Mouse (Mus musculus) lung, embryonic 14.5 days (tissue): ENCODE measurements around the gene Rapgef2. TPM values are rescaled to one million over a fixed set of nuclear protein-coding genes. Genes with fewer than 3 reads are reported as not detected.
A peak's percentile ranks its signal among the peaks of the same experiment; 100 is the strongest.

Source experiments
- ATAC-seq: fragments of 200-750 bp; cut with Nextera tagmentation; 2 replicates; pipeline ENCODE4 v1.8.0; 2017; ENCODE audit warnings: mild to moderate bottlenecking, moderate TSS enrichment, moderate library complexity; ENCODE audit not compliant: insufficient read depth
- DNase-seq: peaks from one replicate; pipeline ENCODE4 v3.0.0-alpha.2; 2015
- H3K27ac ChIP-seq: fragments of 300-500 bp; sonication (generic); 2 replicates; pipeline ENCODE4 v1.5.1; 2014; ENCODE audit warnings: low read depth, mild to moderate bottlenecking, moderate library complexity
- H3K27me3 ChIP-seq: fragments of 300-500 bp; sonication (generic); 2 replicates; pipeline ENCODE4 v1.6.1; 2014; ENCODE audit warnings: low read length, control low read depth; ENCODE audit not compliant: insufficient read depth
- H3K36me3 ChIP-seq: fragments of 300-500 bp; sonication (generic); 2 replicates; pipeline ENCODE4 v1.6.1; 2014; ENCODE audit warnings: control low read depth; ENCODE audit not compliant: insufficient read depth
- H3K4me1 ChIP-seq: fragments of 300-500 bp; sonication (generic); 2 replicates; pipeline ENCODE4 v1.6.1; 2014; ENCODE audit warnings: antibody characterized with exemption, control low read depth; ENCODE audit not compliant: insufficient read depth
- H3K4me2 ChIP-seq: fragments of 300-500 bp; sonication (generic); 2 replicates; pipeline ENCODE4 v1.6.1; 2014; ENCODE audit warnings: mild to moderate bottlenecking
- H3K4me3 ChIP-seq: fragments of 300-500 bp; sonication (generic); 2 replicates; pipeline ENCODE4 v1.5.1; 2014; ENCODE audit warnings: low read depth, low read length
- H3K9ac ChIP-seq: fragments of 300-500 bp; sonication (generic); 2 replicates; pipeline ENCODE4 v1.6.1; 2014
- H3K9me3 ChIP-seq: fragments of 300-500 bp; sonication (generic); 2 replicates; pipeline ENCODE4 v1.6.1; 2016; ENCODE audit warnings: low read depth, low read length, control low read depth
- CTCF ChIP-seq: IDR thresholded peaks from 2 replicates; pipeline ENCODE4 v1.5.1; 2016; ENCODE audit warnings: antibody characterized with exemption, low read depth
- WGBS: fragments of 180-500 bp; shearing (Covaris S2); extraction: QIAGEN DNeasy Blood & Tissue Kit; methylation state at CpG from one replicate; pipeline ENCODE4 v1.1.7; 2014; 5-methylcytosine and 5-hydroxymethylcytosine counted together
- polyA plus RNA-seq: library from polyadenylated mRNA; unstranded; fragments of >200 nt; fragmentation: Nextera tagmentation; extraction: Ambion mirVana; gene quantifications from 2 replicates; pipeline ENCODE4 v1.2.1, GENCODE M21; 2014

Gene Rapgef2
- polyA plus RNA-seq, 1 experiment from 2014 or later: 10.1 TPM

DNA sequence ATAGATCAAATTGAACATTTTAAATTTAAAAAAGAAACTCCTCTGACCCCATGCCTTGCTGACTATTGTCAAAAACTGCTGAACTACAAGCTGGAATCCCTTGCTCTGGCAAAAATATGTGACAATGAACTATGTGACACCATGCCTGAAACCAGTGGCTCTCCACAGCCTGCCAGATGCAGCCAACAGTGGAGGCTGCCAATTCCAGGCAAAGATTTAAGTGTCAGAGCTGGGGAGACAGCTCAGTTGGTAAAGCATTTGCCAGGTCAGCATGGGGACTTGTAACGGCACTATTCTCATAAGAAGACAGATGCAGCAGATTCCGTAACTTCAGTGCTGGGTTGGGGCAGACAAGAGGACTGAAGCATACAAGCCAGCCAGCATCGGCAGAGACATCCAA lies 95.9 kb downstream of the Rapgef2 start:
- no peak overlapping the region for H3K9ac ChIP-seq
- no peak for TF ChIP-seq CTCF
- no peaks in the 10 kb centered on the region for H3K9me3 ChIP-seq
- no peak overlapping the region for H3K4me2 ChIP-seq
- no peaks in the 10 kb centered on the region for H3K36me3 ChIP-seq
- H3K27me3 ChIP-seq: no peaks in the 10 kb centered on the region
- no peak for ATAC-seq
- no peak overlapping the region for H3K4me3 ChIP-seq
- WGBS: 79% methylated on average over 3 of the region's 3 CpGs
- DNase-seq: no peak
- H3K27ac ChIP-seq: no peak overlapping the region
- H3K4me1 ChIP-seq: no peaks in the 10 kb centered on the region

DNA sequence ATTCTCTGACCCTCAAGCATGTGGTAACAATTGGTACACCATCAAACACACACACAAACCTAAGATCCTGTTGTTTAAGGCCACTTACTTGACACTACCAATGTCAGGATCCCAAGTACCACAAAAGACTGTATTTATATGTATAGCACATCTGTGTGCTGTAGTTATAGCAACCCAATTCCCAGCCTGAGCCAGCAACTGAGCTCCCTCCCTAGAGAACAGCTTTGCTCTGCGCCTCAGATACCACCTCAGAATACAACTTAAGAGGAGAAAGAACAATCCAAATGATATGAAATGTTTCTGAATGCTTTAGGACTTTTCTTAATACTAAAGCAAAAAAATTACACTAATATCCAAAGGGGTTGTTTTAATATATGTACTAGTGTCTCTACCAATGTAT lies 98.4 kb downstream of the Rapgef2 start:
- Histone ChIP-seq H3K4me2 (no peak overlapping the region), H3K9ac (no peak overlapping the region), H3K4me1 (no peaks in the 10 kb centered on the region), H3K27me3 (no peaks in the 10 kb centered on the region), H3K4me3 (no peak overlapping the region), H3K9me3 (no peaks in the 10 kb centered on the region), H3K27ac (no peak overlapping the region), H3K36me3 (no peaks in the 10 kb centered on the region)
- 93% methylated on average over 1 of the region's 1 CpGs for whole genome bisulfite sequencing
- no peak for DNase-seq
- TF ChIP-seq CTCF: no peak
- ATAC-seq: no peak

DNA sequence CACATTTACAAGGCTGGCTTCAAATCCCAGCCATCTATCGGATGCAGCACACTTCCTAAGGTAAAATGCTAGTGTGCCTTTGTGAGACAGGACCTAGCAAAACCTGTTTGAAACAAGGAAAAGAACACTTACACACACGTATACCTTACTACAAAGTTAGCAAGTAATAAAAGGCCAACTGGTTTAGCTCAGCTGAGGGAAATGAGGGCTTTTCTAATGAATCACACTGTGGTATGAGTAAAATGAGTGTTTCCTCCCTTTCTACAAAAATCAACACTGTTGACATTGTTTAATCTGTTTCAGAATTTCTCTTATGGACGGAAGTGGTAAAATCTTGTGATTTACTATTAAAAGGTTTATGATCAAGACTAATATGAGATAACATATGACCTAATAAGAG lies 104.0 kb downstream of the Rapgef2 start:
- DNase-seq: no peak
- no peak for TF ChIP-seq CTCF
- peak overlapping the region; percentile 87; the same call in 1 of the 2 replicates for H3K27ac ChIP-seq
- H3K9ac ChIP-seq: 0 out of 2 replicates have a peak overlapping the region, but pooled peaks have one; percentile 20
- H3K9me3 ChIP-seq: no peaks in the 10 kb centered on the region
- 54% methylated on average over 3 of the region's 3 CpGs for WGBS
- H3K4me1 ChIP-seq: peaks cover 42% of the 10 kb centered on the region
- peak overlapping the region; percentile 58; the same call in 1 of the 2 replicates for H3K4me2 ChIP-seq
- no peak for ATAC-seq
- H3K27me3 ChIP-seq: no peaks in the 10 kb centered on the region
- H3K4me3 ChIP-seq: no peak overlapping the region
- no peaks in the 10 kb centered on the region for H3K36me3 ChIP-seq

DNA sequence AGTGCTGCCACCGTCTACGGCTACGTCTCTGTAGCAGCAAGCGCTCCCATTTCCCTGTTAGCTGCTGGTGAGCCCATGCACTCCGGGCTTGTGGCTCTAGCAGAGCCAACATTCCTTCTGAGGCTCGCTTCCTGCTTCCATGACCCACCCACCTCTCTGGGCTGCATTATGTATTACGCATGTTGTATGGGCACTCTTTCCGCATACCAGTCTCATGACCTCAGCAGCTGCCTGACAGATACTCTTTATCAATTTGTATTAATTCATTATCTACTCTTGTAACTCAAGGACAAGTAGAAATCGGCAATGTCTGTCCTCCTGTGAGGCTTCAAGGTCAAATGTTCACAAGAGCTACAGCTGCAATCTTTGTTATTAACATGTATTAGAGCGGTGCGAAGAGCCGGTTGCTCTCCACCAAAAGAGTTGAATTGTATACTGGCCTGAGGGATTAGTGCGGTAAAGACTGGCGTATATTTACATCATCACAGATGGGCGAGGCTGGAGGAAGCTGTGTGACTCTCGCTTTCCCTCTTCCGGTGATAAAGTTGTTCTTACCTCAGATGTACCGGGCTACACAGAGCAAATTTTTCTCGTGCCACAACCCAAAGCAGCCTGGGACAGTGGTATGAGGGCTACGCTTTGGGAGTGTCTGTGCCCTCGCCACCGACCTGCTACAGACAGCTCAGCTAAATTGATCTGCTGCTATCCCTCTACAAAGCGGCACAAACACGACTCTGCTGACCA lies 104.9 kb downstream of the Rapgef2 start:
- H3K4me1 ChIP-seq: peaks cover 42% of the 10 kb centered on the region
- H3K36me3 ChIP-seq: no peaks in the 10 kb centered on the region
- 0 out of 2 replicates have a peak, but pooled peaks have one; percentile 5 for TF ChIP-seq CTCF
- no peaks in the 10 kb centered on the region for H3K9me3 ChIP-seq
- H3K9ac ChIP-seq: peak overlapping the region; percentile 29
- peak; percentile 89 for ATAC-seq
- no peaks in the 10 kb centered on the region for H3K27me3 ChIP-seq
- peak overlapping the region; percentile 18; the same call in 1 of the 2 replicates for H3K4me3 ChIP-seq
- WGBS: 16% methylated on average over 24 of the region's 24 CpGs
- H3K27ac ChIP-seq: peak overlapping the region; percentile 87
- peak overlapping the region; percentile 58 for H3K4me2 ChIP-seq
- peak; percentile 86 for DNase-seq

DNA sequence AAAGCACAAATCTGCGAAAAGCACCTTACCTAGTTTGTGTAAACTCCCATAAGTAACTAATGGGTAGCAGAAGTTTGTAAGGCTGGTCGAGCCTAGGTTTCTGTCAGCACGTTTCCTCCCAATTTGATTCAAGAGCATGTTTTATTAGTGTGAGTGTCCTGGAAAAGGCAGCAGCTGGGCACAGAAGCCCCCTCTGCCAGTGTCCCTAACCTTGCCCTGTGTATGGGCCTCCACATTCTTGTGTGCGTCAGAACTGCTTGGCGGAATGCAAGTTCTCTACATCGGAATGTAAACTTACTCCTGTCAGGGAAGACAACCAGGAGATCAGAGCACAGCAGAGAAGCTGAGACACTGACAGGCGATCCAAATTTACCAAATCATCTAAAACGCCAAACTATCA lies 106.2 kb downstream of the Rapgef2 start:
- H3K36me3 ChIP-seq: no peaks in the 10 kb centered on the region
- WGBS: 16% methylated on average over 8 of the region's 8 CpGs
- ATAC-seq (peak; percentile 44; the same call in 1 of the 2 replicates), DNase-seq (peak; percentile 69)
- no peaks in the 10 kb centered on the region for H3K27me3 ChIP-seq
- no peak for TF ChIP-seq CTCF
- no peaks in the 10 kb centered on the region for H3K9me3 ChIP-seq
- H3K27ac ChIP-seq: peak overlapping the region; percentile 6; the same call in 1 of the 2 replicates
- H3K4me2 ChIP-seq: peak overlapping the region; percentile 58
- no peak overlapping the region for H3K4me3 ChIP-seq
- peaks cover 42% of the 10 kb centered on the region for H3K4me1 ChIP-seq
- no peak overlapping the region for H3K9ac ChIP-seq

DNA sequence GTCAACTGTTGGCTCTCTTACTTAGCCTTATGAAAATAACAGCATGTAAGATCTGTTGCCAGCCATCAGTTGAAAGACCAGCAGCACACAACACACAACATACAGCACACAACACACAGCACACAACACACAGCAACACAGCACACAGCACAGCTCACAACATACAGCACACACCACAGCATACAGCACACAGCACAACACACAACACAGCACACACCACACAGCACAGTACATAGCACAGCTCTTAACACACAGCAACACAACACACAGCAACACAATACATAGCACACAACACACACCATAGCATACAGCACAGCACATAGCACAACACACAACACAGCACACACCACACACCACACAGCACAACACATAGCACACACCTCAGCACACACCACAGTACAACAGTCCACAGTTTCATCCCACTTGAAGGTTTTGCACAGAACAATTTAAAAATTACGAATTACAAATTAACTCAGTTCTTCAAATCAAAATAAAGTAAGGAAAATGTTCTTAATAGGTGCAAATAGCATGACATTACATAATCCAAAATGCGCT lies 106.7 kb downstream of the Rapgef2 start:
- Histone ChIP-seq H3K4me2 (peak overlapping the region; percentile 58; the same call in 1 of the 2 replicates), H3K4me1 (peaks cover 42% of the 10 kb centered on the region), H3K9ac (no peak overlapping the region), H3K36me3 (no peaks in the 10 kb centered on the region), H3K9me3 (no peaks in the 10 kb centered on the region), H3K4me3 (no peak overlapping the region), H3K27me3 (no peaks in the 10 kb centered on the region), H3K27ac (peak overlapping the region; percentile 30; the same call in 1 of the 2 replicates)
- 80% methylated on average over 2 of the region's 2 CpGs for WGBS
- ATAC-seq (peak; percentile 16; the same call in 1 of the 2 replicates), DNase-seq (no peak)
- TF ChIP-seq CTCF: no peak

DNA sequence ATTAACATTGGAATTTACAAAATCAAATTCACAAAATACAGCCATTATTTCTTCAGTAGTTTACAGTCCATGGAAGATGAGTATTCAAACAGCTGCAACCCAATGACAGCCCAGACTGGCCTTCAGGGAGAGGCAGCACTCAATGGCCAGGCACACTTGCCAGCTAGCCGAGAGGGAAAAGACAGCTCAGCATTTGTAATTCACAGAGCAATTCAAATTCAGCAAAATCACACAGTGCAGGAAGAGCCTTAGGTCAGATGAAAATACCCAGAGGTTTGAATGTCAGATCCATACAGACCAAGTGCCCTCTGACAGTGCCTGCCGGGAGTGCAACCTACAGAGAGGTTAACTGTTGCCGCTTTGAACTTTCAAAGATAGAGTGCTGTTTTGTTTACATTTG lies 107.6 kb downstream of the Rapgef2 start:
- Histone ChIP-seq H3K9me3 (no peaks in the 10 kb centered on the region), H3K4me2 (no peak overlapping the region), H3K4me3 (no peak overlapping the region), H3K36me3 (no peaks in the 10 kb centered on the region), H3K4me1 (peaks cover 42% of the 10 kb centered on the region), H3K27me3 (no peaks in the 10 kb centered on the region), H3K27ac (no peak overlapping the region), H3K9ac (no peak overlapping the region)
- no peak for DNase-seq
- TF ChIP-seq CTCF: no peak
- no peak for ATAC-seq
- 34% methylated on average over 3 of the region's 3 CpGs for WGBS
